Mouse (Mus musculus): ENCODE measurements around the gene Sik1. TPM values are rescaled to one million over a fixed set of nuclear protein-coding genes. Genes with fewer than 3 reads are reported as not detected.

Gene Sik1
- polyA plus RNA-seq (2021): 37.1 TPM

DNA sequence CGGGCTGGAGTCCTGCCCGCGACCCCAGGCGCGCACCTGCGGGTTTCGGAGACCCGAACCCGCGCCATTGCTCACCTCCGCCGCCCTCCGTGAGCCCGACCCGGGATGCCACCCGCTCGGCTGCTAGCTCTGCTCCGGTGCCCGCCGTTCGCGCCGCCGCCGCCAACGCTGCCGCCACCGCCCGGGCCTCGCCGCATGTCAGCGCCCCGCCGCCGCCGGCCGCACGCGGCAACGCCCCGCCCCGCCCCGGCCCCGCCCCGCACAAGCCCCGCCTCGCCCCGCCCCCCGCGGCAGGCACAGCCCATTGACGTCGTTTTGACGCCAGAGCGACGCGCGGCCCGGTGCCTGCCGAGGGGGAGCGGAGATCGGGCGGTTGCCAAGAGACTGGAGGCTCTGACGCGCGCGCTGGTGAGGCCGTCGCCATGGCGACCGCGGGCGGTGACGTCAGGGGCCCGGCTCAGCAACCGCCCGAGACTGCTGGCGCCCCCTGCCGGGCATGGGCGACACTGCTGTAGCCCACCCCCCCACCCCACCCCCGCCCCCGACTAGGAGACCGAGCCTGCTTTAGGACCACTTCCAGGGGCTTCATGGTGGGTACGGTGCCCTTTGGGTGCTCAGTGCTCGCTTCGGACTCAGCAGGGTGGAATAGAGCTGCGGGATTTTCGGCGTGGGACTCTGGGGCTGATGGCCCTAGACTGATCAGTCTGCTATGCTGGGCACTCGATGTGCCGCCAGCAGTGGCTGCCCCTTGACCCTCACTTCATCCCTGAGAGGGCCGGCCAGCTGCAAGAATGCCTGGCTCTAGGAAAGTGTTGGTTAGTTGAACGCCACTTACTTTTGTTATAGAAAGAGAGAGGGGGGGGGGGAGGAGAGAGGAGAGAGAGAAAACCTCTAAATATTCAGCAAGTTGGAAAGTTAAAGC, at the start of gene Sik1:
Gene Sik1 (minus strand): TSS at position 208 of the 922 bp plus-strand sequence.
- ATAC-seq (peak; percentile 69), DNase-seq (ENCODE audit: low read depth, low spot score) (no peak)
- in situ Hi-C loops (cut with MboI; ENCODE audit: low pct_unique_long_range_greater_than_20kb): loop anchor here (5.0 kb wide), 4 partner anchors 66 to 169 kb away; no protein-coding TSS in a partner anchor
- TF ChIP-seq CTCF (IDR thresholded peaks at IDR 0.05): no peak
- CTCF ChIA-PET: interaction anchor here (1.2 to 2.6 kb wide), 3 partner anchors 13 to 163 kb away, joined by 3 to 6 read pairs (median 3); no protein-coding TSS in a partner anchor
- H3K27me3 ChIP-seq: no peaks in the 10 kb centered on the region
- POLR2A ChIA-PET: interaction anchor here (0.6 to 2.7 kb wide), 7 partner anchors 22 to 86 kb away, joined by 3 to 10 read pairs (median 3); no protein-coding TSS in a partner anchor

DNA sequence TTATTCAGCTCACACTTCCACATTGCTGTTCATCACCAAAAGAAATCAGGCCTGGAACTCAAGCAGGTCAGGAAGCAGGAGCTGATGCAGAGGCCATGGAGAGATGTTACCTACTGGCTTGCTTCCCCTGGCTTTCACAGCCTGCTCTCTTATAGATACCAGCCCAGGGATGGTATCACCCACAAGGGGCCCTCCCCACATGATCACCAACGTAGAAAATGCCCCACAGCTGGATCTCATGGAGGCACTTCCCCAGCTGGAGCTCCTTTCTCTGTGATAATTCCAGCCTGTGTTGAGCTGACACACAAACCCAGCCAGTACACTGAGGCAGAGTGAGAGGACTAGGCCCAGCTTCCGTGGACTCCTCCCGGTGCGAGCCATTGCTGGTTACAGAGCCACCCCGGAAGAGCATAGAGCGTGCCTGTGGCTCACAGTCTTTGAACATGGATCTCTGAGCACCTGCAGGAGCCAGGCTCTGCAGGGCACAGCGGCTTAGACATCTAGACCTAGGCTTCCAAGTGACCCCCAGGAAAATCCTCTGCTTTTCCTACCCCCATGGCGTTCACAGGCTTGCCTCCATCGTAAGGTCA, 49.7 kb upstream of the Sik1 start:
- ChIA-PET CTCF (no interaction called here), POLR2A (interaction anchor here (1.3 kb wide), 1 partner anchor 13 kb away, joined by 3 read pairs; no protein-coding TSS in a partner anchor)
- no peak for TF ChIP-seq CTCF (IDR thresholded peaks at IDR 0.05)
- no peaks in the 10 kb centered on the region for H3K27me3 ChIP-seq
- DNase-seq (ENCODE audit: low read depth, low spot score) (no peak), ATAC-seq (no peak)
- in situ Hi-C loops (cut with MboI; ENCODE audit: low pct_unique_long_range_greater_than_20kb): no loop called here

DNA sequence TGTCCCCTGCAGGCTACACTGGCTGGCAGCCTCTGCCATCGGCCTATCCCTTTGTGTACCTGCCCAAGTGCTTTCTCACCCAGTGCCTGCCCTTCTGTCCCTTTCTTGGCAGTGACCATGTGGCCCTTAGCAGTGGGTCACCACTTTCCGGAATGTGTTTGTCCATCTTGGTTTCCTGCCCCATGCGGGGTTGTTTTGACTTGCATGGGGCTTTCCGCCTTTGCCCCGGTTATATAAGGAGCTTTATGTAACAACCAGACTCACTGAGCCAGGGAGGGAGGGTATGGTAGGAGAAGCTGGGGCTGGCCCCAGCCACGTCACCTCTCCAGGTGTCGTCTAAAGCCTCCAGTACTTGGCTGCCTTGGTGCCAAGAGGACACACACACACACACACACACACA, 48.4 kb upstream of the Sik1 start:
- in situ Hi-C loops (cut with MboI; ENCODE audit: low pct_unique_long_range_greater_than_20kb): no loop called here
- no peaks in the 10 kb centered on the region for H3K27me3 ChIP-seq
- no peak for TF ChIP-seq CTCF (IDR thresholded peaks at IDR 0.05)
- CTCF ChIA-PET: no interaction called here
- POLR2A ChIA-PET: interaction anchor here (0.5 kb wide), 1 partner anchor 1525 kb away, joined by 3 read pairs; no protein-coding TSS in a partner anchor
- ATAC-seq (no peak), DNase-seq (ENCODE audit: low read depth, low spot score) (no peak)

DNA sequence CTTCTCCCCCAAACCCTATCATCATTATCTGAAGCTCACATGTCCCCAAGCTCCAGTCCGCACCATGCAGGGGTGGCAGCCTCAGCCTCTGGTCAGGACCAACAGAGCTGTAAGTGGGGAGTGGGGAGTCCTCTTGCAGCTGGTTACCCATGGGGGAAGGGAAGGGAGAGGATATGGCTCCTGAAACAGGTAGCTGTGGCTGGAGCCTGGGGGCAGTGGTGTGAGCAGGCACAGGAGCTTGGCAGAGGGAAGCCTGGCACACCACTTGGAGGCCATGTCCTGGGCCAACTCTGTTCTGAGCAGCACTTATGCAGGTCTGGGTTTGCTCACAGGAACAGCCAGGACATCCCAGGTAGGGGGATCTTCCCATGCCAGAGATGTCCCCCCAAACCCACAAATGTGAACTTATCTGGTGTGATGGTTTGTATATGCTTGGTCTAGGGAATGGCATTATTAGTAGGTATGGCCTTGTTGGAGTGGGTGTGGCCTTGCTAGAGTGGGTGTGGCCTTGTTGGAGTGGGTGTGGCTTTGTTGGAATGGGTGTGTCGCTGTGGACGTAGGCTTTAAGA, 47.1 kb upstream of the Sik1 start:
- in situ Hi-C loops (cut with MboI; ENCODE audit: low pct_unique_long_range_greater_than_20kb): no loop called here
- H3K27me3 ChIP-seq: no peaks in the 10 kb centered on the region
- CTCF ChIA-PET: no interaction called here
- no peak for ATAC-seq
- DNase-seq (ENCODE audit: low read depth, low spot score): no peak
- no peak for TF ChIP-seq CTCF (IDR thresholded peaks at IDR 0.05)
- POLR2A ChIA-PET: interaction anchor here (0.6 kb wide), 1 partner anchor 77 kb away, joined by 3 read pairs; no protein-coding TSS in a partner anchor

DNA sequence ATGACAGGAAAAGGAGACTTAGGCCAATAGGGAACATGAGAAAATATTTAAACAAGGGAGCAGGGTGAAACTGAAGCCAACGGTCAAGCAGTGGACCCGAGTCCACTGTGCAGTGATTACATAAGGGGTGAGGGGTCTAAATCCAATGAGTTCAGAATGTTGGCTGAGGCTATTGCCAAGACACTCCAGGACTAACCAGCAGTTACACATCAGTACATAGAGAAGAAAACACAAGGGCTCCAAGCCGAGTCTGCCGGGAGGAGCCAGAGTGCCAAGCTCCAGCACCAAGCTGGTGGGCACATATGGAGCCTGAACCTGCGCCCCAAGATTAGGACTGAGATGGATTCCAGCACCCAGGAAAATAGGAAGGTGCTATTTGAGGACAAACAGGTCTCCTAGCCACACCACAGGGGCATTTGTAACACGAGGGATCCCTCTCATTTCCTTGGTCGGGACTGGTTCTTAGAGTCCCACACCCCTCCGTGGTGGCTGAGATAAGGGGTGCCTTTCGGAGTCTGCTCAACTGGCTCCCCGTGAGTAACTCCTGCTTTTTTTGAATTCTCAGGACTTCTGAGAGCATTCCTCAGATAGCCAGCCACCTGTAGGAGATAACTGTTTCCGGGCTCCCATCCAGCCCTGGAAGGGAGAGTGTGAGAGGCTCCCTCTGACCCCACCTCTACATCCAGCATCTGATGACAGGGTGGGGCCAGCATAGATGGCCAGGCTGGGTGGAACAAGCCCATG, 46.0 kb upstream of the Sik1 start:
- no peaks in the 10 kb centered on the region for H3K27me3 ChIP-seq
- TF ChIP-seq CTCF (IDR thresholded peaks at IDR 0.05): no peak
- DNase-seq (ENCODE audit: low read depth, low spot score) (no peak), ATAC-seq (no peak)
- CTCF ChIA-PET: no interaction called here
- in situ Hi-C loops (cut with MboI; ENCODE audit: low pct_unique_long_range_greater_than_20kb): no loop called here
- POLR2A ChIA-PET: no interaction called here

DNA sequence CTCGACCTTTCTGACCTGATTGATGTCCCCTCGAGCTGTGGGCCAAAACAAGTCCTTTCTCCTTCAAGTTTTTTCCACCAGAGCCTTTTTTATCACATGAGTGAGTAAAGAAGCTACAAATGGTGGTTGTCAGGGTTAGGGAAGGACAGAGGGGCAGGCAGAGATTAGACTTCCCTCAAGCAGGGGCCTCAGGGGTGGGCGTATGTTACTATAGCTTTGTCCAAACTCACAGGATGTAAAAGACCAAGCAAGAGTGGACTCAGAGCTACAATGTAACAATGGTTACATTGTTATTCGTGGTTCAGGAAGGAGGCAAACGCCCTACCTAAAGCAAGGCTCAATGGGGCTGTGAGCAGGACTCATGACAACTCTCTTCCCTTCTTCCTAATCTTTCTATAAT, 43.3 kb upstream of the Sik1 start:
- no peaks in the 10 kb centered on the region for H3K27me3 ChIP-seq
- ChIA-PET POLR2A (no interaction called here), CTCF (interaction anchor here (0.6 to 1.4 kb wide), 3 partner anchors 12 to 199 kb away, joined by 3 to 4 read pairs (median 3); no protein-coding TSS in a partner anchor)
- DNase-seq (ENCODE audit: low read depth, low spot score) (no peak), ATAC-seq (no peak)
- in situ Hi-C loops (cut with MboI; ENCODE audit: low pct_unique_long_range_greater_than_20kb): no loop called here
- no peak for TF ChIP-seq CTCF (IDR thresholded peaks at IDR 0.05)

DNA sequence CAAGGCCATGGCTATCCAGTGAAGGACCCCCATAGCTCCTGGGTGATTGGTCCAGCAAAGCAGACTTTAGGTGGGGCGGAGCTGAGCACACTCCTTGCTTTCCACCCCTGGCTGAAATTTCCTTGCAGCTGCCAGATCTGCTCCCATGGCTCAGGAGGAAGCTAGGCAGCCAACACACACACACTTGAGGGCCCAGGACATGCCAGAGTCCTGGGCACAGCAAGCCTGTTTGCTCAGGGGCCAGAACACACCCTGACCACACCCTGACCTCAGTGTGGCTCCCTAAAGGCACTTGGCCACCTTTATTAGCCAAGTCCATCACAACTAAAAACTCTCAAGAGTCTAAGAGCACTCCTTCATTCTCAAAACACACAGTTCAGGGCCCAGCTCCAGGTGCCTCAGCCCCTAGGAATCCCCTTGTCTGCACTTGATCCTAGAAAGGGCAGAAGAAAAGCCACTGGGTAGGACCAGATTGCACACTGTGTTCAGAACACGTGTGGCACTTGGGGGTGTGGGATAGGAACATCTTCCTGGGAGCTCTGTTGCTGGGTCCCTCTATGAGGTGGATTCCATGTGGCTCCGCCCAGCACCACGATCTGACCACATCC, 41.7 kb upstream of the Sik1 start:
- ATAC-seq: no peak

DNA sequence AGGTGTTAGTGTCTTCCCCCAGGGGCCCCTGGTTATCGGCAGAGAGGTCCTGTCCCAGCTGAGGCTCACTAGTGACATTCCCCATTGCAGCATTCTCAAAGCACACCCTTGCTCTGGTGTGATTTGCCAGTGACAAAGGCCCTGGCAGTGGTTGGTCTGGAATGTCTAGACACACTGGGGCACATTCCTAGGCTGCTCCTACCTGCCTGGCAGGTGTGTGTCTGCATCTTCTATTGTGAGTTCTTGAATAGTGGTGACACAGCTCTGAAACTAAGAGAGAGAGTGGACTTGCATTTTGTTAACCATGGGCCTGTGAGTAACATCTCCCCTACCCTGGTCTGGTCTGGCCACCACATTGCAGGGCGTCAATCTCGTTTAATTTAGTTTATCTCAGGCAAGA, 41.1 kb upstream of the Sik1 start:
- POLR2A ChIA-PET: no interaction called here
- DNase-seq (ENCODE audit: low read depth, low spot score): no peak
- TF ChIP-seq CTCF (IDR thresholded peaks at IDR 0.05): no peak
- no peaks in the 10 kb centered on the region for H3K27me3 ChIP-seq
- in situ Hi-C loops (cut with MboI; ENCODE audit: low pct_unique_long_range_greater_than_20kb): no loop called here
- CTCF ChIA-PET: no interaction called here
- no peak for ATAC-seq

More for the DNA sequence above, 41.7 kb upstream of the Sik1 start:
- POLR2A ChIA-PET: no interaction called here
- CTCF ChIA-PET: interaction anchor here (1.4 kb wide), 1 partner anchor 197 kb away, joined by 4 read pairs; no protein-coding TSS in a partner anchor
- no peak for DNase-seq (ENCODE audit: low read depth, low spot score)
- no peak for TF ChIP-seq CTCF (IDR thresholded peaks at IDR 0.05)
- in situ Hi-C loops (cut with MboI; ENCODE audit: low pct_unique_long_range_greater_than_20kb): no loop called here
- no peaks in the 10 kb centered on the region for H3K27me3 ChIP-seq

DNA sequence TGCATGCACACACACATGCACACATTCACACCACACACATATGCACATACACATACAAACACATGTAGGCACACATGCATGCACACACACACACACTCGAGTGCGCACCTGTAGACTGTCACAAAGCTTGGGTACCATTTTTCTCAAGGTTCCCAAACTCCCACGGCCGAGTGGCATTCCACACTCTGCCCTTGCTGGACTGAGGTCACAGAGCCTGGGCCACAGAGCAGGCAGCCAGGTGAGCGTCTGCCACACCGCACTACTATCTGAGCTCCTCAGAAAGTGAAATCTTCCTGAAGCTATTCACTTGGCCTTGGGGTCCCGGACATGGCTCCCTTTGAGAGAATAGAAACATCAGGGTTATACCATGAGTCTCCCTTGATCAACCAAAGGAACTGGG, 40.7 kb upstream of the Sik1 start:
- no peak for TF ChIP-seq CTCF (IDR thresholded peaks at IDR 0.05)
- ATAC-seq (no peak), DNase-seq (ENCODE audit: low read depth, low spot score) (no peak)
- POLR2A ChIA-PET: interaction anchor here (0.7 kb wide), 1 partner anchor 329 kb away, joined by 3 read pairs; no protein-coding TSS in a partner anchor
- H3K27me3 ChIP-seq: no peaks in the 10 kb centered on the region
- CTCF ChIA-PET: no interaction called here
- in situ Hi-C loops (cut with MboI; ENCODE audit: low pct_unique_long_range_greater_than_20kb): no loop called here
